Mouse (Mus musculus): ENCODE measurements around the gene Tmem33. TPM values are rescaled to one million over a fixed set of nuclear protein-coding genes. Genes with fewer than 3 reads are reported as not detected.

The Tmem33 gene
- total RNA-seq, 2 experiments from 2014 or later: 18.2 to 24.5 TPM

DNA sequence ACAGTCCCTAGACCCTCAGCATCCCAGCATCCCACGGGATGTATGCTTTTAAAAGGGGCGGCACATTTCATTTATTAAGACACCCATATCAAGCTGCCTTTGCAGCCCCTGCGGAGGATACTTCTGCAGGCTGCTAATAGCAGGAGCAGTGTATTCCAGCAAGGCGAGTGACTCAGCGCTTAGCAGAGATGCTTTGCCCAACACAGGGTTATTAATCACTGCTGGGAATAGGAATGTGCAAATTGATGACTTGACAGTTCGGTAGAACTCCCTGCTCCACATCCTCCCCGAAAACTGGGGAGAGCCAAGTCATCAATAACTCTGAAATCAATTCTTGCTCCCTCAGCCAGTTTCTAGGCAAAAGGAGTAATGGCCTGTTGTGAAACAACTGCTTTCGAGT, 4.7 kb upstream of the Tmem33 start:
- no peak for DNase-seq (ENCODE audit: low spot score)

DNA sequence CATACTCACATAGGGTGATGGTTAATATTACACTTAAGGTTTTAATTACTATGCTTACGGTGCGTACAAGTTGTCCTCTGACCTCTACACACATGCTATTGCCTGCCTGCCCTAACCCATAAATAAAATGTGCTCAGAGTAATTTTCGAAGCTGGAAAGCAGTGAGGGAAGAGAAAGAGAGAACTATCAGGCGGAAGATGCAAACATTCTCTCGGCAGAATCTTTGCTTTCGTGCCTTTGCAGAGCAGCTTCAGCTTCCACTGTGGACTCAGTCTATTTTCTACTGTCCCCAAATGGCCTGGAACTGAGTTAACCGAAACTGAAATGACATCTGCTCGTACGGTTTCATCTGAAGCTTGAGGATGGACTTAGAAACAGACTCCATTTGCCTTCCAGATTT, 1.9 kb upstream of the Tmem33 start:
- no peak for DNase-seq (ENCODE audit: low spot score)

DNA sequence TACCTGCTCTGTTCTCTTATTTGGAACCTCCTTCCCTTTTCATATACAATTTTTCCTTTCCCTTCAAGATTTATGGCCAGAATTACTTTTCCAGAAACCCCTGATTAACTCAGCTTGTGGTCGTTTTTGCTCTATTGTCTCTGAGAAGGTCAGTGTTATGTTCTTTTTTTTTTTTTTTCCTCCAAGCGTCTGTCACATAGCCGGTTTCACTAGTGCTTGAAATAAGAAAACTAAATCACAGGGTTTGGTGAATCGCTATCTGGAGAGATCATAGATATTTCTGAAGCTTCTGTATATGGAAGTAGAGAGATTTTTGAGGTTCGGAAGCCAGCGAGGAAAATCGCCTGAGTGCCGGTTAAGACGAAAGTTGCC, 220 bp upstream of the Tmem33 start:
- no peak for DNase-seq (ENCODE audit: low spot score)

DNA sequence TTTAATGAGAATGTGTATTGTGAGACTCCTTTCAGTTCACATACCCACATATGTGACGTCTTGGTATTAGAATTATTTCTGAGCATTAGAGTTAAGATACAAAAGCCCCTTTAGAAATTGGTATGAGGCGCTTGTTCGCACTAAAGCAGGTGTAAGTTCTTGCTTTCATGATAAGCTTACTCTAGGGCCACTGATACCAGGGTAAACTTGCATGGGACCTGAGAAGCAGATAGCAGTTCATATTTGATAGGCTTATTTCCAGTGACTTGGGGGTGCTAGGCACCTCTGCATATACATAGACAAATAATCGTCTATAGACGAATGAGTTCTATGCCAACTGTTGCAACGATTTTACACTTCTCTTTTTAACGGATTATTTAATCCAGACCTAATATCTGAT, 2.6 kb downstream of the Tmem33 start:
- DNase-seq (ENCODE audit: low spot score): no peak

DNA sequence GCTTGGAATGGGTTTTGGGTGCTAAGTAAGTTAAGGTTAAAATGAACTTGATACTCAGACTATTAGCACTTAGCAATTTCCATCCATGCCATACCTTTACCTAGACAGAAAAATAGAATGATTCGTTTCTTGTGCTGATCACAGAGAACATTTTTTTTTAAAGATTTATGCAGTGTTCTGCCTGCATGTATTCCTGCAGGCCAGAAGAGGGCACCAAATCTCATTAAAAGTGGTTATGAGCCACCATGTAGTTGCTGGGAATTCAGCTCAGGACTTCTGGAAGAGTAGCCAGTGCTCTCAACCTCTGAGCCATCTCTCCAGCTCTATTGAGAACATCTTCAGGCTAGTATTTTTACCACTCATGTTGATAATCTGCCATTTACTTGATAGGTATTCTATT, 5.7 kb downstream of the Tmem33 start:
- no peak for DNase-seq (ENCODE audit: low spot score)

DNA sequence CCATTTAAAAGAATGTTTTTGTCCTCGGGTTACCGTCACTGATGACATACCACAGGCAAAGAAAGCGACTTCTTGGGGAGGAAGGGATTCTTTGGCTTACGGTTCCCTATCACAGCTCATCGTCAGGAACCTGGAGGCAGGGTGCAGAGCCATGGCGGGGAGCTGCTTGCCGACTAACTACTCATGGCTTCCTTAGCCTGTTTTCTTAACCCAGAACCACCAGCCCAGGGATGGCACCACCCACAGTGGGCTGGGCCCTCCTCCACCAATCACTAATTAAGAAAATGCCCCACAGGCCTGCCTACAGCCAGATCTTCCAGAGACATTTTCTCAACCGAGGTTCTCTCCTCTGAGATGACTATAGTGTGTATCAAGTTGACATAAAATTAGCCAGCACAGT, 8.9 kb downstream of the Tmem33 start:
- DNase-seq (ENCODE audit: low spot score): no peak

DNA sequence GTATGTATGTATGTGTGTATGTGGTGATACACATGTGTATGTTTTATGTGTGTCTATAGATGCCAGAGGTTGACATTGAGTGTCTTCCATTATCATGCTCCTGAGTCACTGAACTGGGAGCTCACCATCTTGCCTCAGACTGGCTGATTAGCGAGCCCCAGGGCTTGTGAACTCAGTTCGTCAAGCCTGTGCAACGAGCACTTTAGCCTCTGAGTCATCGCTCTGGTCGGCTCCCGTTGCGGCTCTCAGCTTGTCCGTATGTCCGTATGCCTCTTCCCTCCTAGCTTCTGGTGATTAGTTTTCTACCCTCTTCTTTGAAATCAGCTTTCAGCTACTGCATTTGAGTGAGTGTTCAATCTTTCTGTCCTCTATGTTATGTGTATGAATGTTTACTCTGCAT, 19.0 kb downstream of the Tmem33 start:
- no peak for DNase-seq (ENCODE audit: low spot score)

DNA sequence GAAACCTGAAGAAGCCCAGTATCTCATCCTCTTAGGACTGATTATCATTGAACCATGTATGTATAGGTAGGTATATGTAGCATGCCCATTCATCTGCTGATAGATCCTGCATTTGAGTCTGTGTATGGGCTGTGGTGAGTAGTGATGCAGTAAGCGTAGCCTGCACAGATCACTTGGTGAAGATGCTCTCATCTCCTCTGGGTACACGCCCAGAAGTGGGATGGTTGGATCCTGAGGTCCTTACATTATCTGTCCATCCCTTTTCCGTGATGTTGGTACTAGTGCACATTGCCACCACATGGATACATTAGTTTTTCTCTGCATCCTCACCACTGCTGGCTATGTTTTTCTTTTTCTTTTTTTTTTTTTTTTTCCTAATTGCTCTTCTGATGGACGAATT, 19.5 kb downstream of the Tmem33 start:
- no peak for DNase-seq (ENCODE audit: low spot score)

DNA sequence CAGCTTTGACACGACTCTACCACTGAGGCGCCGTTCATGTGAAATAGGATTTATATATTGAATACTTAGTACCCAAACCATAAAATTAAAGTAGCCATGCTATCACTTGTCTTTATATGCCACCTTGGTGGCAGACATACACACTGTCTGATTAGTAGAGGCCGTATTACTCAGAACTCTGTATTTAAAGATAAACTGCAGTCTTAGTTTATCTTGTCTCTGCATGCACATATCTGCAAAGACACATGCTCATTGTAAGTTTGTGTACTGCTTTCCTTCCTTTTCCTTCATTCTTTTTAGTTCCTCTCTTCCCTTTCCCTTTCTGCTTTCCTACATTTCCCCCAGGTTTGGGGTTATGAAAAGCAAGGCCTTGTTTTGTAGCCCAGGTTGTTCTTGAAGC, 20.0 kb downstream of the Tmem33 start:
- DNase-seq (ENCODE audit: low spot score): no peak

DNA sequence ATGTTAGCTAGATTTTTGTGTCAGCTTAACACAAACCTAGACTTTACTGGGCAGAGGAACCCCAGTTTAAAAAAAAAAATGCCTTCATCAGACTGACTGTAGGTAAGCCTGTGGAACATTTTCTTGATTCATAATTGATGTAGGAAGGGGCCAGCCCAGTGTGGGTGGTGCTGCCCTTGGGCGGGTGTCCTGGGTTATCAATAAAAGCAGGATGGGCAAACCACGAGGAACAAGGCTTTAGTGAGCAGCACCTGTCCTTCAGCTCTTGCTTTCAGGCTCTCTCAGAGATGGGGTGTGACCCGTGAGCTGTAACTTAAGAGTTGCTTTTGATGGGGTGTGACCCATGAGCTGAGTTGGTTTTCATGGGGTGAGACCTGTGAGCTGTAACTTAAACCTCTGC, 34.7 kb downstream of the Tmem33 start:
- DNase-seq (ENCODE audit: low spot score): no peak

DNA sequence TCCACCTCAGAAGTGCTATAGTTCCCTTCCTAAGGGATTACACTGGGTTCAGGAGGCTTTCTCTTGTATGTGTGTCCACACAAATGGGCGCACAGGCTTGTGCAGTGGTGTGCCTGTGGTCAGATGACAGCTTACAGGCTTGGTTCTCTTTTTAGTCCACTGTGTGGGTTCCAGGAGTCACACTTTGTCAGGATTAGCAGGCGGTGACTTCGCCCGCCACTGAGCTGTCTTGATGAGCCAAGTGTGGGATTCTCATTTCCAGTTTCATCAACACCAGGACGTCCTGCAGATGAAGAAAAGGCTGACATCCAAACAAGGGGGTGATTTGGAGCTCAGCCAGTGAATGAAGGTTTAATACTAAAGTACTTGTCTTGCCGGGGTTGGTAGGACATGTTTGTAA, 35.3 kb downstream of the Tmem33 start:
- no peak for DNase-seq (ENCODE audit: low spot score)

DNA sequence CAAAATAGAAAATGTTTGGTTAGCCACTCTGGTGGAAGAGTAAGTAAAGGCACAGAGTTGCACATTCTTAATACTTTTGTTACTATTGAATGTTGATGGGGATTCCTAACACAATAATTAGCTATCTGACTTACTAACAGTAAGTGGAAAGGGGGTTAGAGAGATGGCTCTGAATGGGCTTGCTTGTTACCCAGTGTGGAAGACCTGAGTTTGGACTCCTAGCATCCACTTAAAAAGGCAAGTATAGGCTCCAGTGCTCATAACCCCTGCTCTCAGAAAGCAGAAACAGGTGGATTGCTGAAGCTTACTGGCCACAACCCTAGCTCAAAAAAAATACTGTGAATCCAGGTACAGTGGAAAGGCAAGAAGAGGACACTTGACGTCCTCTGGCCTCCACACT, 35.8 kb downstream of the Tmem33 start:
- DNase-seq (ENCODE audit: low spot score): no peak

DNA sequence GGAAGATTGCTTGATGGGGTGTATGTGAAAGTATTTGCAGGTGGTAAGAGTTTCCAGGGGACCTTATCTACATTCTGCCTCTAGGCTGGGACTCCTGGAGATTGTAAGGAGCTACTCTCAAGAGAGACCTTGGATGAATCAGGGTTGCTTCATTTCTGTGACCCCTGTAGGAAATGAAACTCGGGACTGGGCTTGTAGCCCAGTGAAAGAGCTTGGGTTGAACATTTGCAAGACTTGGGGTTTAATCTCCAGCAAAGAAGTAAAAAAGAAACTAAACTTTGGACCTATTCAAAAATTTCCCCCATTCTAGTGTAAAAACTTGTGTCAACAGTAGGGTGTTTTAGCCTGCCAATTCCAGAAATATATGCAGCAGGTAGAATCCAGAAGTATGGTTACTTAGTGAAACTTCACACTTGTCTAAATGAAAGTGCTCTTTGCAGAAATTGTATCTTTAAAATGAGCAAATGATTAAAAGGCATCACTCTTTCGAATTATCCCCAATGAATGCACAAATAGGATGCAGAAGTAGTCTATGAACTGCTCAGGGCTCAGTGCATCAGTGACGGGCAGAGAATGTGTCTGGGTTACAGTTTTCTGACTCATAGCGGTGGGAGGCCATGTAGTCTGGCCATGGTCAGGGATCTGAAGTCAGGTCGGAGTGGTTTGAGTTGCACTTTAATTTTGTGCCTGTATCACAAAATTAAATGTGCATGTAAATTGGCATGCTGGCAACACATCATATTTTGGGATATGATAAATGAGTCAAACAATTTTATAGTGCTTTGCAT, 36.9 kb downstream of the Tmem33 start:
- DNase-seq (ENCODE audit: low spot score): no peak

DNA sequence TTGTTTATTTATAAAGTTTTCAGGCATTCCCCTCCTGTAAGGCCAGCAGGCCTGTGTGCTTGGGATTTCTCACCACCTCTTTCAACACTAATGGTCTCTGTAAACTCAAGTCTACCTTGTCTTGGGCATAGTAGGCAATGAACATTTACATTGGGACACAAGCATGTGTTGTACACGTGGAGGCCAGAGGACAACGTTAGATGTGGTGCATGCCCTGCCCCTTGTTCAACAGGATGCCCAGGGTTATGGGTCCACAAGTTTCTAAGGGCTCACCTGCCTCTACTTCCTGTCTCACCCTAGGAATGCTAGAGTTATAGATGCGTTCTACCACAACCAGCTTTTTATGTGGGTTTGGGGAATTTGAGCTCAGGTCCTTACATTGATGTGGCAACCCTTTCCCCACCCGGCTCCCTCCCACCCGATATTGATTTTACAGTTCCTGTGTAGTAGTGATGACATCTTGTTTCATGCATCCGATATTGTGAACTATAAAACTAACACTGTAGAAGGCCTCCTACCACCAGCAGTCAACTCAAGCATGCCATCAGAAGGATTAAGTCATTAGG, 39.6 kb downstream of the Tmem33 start:
- no peak for DNase-seq (ENCODE audit: low spot score)

DNA sequence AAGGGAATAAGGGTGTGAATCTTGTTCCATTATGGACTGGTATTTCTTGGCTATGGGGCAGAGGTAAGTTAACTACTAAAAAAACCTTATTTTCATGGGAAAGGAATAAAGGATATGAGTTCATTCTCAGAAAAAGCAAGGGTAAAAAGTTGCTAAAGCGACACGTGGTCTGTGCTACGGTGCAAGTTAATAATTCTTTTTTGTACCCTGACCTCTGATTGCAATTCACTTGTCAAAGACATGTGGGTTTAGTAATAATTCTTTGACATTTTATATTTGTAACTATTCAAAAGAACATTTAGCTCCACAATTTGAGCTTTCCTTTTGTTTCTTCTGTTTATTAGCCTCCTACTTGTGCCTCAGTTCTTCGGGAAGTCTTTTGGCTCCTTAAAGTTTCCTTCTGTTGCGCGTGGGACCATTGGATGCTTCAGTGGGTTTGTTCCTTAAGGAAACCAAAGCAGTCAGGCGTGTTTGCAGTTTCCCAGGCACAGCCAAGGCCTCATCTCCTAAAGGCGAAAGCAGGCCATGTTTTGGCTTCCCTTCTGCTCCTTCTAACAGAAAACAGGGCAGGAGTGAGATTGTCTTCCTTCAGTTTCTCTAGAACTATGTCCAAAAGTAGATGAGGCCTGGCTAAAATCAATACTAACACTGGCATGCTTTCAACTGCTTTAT, 40.7 kb downstream of the Tmem33 start:
- no peak for DNase-seq (ENCODE audit: low spot score)

DNA sequence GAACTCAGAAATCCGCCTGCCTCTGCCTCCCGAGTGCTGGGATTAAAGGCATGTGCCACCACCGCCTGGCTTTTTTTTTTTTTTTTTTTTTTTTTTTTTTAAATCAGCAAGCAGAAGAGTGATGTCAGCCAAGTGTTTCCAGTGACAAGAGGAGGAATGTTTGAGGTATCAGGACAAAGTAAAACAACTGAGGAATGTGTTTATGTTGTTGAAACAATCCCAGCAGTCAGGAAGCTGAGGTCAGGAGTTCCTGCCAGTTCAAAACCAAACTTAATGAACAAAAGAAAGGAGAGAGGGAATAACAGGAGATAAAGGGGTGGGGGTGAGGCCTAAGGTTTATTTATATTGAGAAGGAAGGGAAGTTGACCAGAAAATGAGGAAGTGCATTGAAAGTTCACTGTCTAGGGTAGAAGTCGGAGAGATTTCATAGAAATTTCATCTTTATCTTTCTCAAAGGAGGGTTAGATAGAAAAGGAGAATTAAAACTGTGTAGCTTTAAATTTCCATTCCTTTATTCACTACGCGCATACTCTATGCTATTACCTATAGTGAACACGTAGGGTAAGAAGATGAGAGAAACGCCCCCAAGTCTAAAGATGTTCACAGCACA, 41.5 kb downstream of the Tmem33 start:
- no peak for DNase-seq (ENCODE audit: low spot score)

DNA sequence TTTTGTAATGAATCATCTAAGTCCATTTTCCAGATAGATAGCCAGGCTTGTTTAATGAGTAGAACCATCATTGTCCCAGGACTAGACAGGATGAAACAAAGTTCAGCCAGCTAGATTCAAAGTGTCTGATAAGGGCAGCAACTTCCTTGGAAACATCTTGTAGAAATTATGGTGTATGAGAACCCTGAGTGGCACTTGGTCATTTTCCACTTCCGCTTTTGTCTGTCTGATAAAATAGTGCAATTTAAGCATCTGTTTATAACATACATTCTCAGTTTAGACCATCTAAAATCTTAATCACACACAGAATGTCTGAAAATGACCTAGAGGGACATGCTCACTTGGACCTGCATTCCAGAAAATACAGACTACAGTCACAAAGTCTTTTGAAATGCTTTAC, 43.5 kb downstream of the Tmem33 start:
- DNase-seq (ENCODE audit: low spot score): no peak

DNA sequence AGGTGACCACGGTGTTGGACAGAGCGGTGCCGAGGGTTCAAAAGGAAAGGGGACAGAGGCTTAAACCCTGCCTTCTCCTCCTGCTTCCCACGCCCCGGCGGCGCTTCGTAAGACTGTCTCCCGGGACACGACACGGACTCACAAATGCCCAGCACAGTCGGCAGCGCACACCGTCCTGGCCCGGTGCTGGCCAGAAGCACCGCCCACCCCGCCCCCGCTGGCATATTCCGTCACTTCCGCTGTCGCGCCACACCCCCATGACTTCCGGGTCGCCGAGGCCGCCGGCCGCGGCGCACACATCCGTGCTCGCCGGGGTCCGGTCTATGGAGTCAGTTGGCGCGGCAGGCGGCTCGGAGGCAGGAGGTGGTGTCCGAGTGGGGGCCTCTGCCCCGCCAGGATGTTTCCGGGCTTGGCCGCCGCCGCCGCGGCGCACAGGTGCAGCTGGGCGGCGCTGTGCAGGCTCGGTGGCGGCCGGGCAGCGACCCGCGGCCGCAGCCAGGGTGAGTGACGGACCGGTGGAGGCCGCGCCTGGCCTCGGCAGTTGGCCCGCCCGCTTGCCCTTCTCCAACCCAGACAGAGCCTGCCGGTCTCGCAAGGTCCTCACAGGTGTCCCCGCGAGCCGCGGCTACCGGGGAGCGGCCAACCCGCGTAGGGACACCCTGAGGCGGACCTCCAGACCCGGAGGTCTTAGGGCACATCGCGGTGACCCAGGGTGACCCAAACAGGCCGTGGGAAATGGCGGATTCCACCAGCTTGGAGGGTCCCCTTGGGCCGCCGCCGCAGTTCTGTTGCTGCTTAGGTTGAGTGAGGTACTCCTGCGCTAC, 46.5 kb downstream of the Tmem33 start, which contains the start of gene Slc30a9:
TSS of gene Slc30a9 (plus strand) at position 258 of the 824 bp plus-strand sequence.
- peak; percentile 91 for DNase-seq (ENCODE audit: low spot score)

DNA sequence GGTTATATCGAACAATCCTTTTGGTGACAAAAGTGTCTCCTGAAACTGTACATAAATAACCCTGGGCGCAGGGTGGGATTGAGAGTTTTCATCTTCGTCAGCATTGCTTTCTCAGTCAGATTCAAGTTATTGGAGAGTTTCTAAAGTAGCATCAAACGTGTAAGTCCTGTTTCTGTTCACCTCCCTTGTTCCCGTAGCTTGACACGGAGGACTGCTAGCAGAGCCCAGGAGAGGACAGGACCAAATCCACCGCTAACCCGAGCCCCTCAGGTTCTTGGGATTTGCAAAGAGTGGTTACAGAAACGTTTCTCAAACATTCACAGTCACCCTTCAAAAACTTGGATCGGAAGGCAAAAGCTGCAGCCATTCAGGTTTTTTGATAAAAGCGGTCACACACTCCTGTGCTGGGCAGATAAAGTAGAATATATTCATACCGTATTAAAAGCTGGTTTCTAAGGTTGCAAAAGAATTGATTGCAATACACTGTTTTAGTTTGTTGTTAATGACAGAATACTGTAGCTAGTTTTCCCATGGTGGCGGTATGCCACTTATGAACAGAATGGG, 47.4 kb downstream of the Tmem33 start:
- DNase-seq (ENCODE audit: low spot score): no peak

DNA sequence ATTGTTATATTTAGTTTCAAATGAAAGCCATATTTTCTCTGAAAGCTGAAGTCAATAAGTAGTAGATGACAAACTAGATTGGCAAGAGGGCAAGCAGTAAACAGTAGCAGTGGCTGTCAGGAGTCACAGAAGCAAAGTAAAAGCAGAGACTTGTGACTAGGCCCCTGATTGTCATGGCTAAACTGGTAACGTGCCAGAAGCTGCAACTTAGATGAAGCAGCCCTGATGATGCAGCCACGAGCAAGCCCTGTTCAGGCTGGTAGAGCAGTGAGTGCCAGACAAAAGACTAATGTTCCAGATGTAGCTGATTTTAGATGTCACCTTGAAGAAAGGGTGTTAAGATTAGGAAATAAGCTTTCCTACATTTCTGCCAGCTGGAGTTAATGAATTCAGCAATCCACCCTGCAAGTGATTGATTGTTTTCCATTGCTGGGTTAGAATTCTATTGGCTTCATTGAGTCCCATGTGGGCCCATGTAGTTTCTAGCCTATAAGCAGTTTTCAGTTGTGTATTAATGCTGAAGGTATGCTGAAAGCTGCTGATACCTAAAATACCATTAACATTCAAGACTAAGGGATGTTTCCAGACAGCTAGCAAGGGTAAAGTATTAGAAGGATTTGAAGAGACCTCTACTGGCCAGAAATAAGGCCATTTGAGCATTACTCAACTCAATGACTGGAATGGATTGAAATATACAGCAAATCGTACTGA, 51.6 kb downstream of the Tmem33 start:
- no peak for DNase-seq (ENCODE audit: low spot score)

DNA sequence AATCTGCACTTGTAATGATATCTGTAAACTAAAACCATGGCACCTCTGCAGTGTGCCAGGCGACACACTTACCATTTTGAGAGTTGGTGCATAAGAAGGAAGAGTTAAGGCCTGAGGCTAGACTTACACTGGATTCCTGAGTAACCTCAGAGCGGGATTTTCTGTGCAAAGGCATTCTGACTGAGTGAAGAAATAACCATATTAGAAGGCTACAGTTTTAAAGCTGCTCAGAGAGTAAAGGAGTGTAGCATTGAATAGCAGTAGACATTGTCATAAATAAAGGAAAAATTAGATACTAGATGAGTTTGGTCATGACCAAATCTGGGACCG, 52.1 kb downstream of the Tmem33 start:
- no peak for DNase-seq (ENCODE audit: low spot score)

Measured in gastrocnemius, adult 18-20 months (tissue).